Mouse (Mus musculus): ENCODE measurements around the gene Col17a1.

The Col17a1 gene

DNA sequence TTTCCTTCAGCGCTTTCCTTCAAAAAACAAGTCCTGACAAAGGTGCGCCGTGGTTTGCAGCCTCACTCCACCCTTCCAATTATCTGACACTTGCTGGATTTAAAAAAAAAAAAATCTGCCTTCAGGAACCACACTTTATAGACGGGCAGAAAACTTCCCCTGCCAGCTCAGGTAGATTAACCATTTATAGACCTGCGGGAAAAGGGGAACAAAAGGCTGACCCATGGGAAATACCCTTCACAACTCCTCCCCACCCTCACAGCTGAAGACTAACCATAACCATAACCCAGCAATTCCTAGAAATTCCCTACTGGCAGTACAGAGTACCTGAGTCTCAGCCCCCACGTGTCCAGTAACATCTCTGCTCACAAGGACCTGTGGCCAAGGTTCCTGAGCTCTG is at the start of gene Col17a1:
TSS of gene Col17a1 (minus strand) at position 101 of the 400 bp plus-strand sequence.
- TF ChIP-seq GATA4 (IDR thresholded peaks at IDR 0.05; ENCODE audit: insufficient replicate concordance, low read length) = no peak

DNA sequence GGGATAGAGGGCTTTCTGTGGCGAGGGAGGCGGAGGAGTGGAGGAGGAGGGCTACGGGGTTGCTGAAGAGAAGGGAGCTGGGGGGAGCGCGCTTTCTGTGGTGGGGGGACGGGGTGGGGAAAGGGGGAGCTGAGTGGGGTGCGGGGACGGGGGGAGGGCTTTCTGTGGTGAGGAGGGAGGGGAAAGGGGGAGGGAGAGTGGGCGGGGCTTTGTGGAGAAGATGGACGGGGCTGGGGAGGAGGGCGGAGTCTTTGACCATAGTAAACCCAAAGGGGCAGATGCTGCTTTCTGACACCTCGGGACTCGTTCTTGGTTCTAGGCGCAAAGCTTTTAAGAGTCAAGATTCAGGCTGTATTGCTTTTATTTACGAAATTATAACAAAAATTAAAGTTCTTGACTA is 40.0 kb upstream of the Col17a1 start:
- TF ChIP-seq GATA4 (IDR thresholded peaks at IDR 0.05; ENCODE audit: insufficient replicate concordance, low read length) = no peak

DNA sequence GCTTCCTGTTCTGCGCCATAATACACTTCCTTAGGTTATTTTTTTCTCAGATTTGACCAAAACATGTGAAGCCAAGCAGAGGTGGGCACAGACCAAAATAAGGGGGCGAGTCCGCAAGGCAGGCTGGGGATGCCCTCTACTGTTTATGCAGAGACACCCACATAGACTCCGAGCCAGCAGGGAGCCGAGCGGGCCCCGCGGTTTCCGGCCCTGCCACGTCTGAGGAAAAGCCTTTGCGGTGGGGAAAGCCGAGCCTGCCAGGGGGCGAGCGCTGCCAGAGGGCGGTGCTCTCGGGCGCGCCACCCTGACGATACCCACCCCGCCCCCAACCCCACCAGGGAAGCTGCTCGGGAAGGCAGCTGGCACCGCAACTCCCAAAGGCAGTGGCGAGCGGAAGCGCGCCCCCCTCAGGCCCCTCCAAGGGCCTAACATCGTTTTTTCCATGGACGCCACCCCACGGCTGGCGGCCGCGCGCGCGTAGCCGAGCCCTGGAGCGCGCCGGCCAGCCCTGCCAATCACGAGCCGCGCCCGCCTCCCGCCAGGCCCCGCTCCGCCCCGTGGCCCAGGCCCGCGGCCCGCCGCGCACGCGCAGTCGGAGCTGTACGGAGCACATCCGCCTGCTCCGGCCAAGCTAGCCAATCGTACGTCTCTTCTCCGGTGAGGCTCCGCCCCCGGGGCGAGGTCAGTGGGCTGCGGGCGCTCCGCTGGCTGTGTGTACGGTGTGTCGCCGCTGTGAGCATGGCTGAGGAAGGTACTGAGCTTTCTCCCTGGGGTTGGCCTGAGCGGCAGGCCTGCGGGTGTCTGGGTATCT is 39.4 kb upstream of the Col17a1 start, which contains the start of gene Sfr1:
TSS of gene Sfr1 (plus strand) at position 612 of the 811 bp plus-strand sequence.
- no peak; the same call in 1 of the 2 replicates for TF ChIP-seq GATA4 (IDR thresholded peaks at IDR 0.05; ENCODE audit: insufficient replicate concordance, low read length)

DNA sequence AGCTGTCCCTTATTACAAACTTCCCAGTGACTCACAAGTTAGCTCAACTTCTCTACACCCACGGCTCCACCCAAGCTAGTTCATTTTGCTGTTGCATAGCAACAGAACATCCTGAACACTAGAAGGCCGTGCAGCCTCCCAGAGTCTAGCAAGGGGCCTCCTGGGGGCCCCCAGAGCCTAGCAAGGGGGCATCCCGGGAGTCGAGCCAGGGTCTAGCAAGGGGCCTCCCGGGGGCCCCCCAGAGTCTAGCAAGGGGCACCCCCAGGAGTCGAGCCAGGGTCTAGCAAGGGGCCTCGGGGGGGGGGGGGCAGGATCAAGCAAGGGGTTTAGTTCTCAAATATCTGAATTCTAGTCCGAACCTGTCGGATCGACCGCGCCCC is 38.8 kb upstream of the Col17a1 start:
- no peak for TF ChIP-seq GATA4 (IDR thresholded peaks at IDR 0.05; ENCODE audit: insufficient replicate concordance, low read length)

DNA sequence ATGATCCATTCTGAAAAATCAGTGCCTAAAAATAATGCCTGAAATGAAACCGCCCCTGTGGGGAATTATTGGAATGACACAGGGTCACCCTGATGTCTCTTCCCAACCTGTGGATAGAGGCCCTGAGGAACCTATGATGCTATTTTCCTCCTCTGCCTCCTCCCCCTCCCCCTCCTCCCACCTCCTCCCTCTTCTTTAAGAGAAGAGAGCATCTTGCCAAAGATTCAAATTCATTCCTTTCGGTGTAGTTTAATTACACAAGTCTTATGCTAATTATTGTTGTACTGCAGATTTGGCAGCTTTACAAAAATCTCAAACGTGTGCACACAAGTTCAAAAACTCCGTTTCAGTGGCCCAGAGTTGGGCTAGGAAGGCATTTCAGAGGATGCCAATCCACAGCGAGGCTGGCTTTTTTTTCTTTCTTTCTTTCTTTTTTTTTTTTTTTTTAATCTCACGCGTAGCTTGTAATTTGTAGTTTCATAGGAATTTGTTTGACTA is 33.8 kb upstream of the Col17a1 start:
- no peak for TF ChIP-seq GATA4 (IDR thresholded peaks at IDR 0.05; ENCODE audit: insufficient replicate concordance, low read length)

DNA sequence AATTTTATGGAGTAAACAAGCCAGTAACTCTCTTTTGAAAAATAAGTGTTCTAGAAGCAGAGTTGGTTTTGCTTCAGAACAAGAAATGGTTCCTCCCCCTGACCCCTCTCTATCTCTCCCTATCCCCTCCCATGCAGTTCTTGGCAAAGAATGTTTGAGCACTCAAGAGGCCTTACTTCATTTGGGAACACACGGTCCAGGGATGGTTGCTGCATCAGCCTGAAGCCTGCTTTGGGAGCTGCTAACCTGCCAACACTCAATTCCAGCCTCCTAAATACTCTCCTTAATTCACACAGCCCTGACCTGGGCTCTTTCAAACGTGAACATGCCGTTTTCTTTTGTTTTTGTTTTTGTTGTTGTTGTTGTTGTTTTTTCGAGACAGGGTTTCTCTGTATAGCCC is 33.0 kb upstream of the Col17a1 start:
- no peak for TF ChIP-seq GATA4 (IDR thresholded peaks at IDR 0.05; ENCODE audit: insufficient replicate concordance, low read length)

DNA sequence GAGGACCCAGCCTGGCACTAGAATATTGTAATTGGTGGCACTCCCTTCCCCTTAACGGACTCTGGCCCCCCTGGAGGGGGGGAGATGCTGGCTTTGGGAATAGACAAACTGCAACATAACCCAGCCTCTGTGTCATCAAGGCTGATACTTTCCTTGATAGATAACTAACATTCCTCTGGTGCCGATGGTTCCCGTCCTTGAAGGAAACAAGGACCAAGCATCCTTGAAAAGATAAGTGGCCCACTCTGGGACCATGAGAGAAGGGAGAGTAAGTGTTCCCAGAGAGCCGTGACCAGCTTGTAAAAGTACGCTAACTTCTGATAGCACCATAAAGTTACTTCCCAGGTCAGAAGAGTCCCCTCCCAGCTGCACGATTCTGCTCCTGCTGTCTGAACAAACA is 30.6 kb upstream of the Col17a1 start:
- TF ChIP-seq GATA4 (IDR thresholded peaks at IDR 0.05; ENCODE audit: insufficient replicate concordance, low read length) = no peak

DNA sequence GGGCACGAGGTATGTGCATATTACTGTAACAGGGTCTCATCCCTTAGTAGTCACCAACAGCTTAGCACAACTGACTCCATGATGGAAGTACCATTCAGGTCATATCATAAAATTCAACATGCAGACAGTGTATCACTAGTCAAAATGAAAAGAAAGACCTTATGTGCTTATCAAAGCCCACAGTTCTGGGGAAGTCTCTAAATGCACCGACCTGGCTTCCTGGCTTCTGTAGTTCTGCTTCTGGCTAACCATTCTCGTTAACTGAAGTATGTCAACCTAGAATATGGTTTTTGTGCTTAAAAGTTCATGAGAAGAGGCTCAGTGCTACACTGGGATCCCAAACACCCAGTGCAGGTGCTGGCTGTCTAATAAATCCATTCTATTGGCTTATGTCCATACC is 27.3 kb upstream of the Col17a1 start:
- TF ChIP-seq GATA4 (IDR thresholded peaks at IDR 0.05; ENCODE audit: insufficient replicate concordance, low read length) = no peak

DNA sequence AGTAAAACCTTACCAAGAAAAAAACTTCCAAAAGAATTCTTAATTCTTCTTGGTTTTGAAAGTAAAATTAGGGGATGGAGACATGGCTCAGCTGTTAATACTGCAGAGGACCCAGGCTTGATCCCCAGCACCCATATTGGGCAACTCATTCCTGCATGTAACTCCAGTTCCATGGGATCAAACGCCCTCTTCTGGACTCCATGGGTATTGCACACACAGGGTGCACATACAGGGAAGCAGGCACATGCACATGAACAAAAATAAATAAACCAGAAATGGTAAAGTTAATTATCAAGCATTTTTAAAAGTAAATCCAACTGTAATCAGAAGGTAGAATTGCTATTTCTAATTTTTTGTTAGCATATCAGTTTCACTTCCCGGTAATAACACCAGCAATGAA is 24.2 kb upstream of the Col17a1 start:
- no peak for TF ChIP-seq GATA4 (IDR thresholded peaks at IDR 0.05; ENCODE audit: insufficient replicate concordance, low read length)

DNA sequence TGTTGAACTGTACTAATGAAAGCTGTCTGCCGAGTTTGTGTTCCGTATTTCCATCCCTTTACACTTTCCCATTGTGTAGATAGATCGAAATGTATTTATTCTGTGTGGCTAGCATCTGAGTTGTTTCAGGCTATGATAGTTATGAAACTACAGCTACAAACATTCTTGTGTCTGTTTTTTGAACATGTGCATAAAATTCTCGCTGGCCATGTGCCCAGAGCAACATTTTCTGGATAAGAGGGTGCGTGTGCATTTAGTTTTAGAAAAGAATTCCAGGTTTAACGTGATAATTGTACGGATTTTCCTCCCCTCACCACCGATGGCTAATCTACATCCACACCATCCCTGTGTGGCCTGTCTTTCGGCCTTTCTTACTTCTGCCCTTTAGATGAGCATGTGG is 21.6 kb upstream of the Col17a1 start:
- no peak for TF ChIP-seq GATA4 (IDR thresholded peaks at IDR 0.05; ENCODE audit: insufficient replicate concordance, low read length)

DNA sequence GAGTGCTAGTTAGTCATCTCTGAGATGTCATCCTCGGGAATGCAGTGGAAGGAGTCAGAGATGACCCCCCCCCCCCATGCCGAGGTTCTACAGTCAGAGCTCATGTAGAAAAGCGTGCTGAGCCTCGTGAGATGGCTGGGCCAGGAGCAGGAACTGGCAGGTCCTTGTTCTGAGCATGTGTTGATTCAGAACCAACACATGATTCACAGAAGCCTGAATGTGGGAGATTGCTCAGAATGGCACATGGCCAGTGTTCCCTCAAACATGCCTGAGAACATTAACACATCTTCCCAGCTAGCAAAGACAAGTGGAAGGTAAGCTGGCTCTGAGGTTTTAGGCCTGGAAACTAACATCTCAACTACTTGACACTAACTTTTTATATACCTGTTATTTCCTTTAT is 18.5 kb upstream of the Col17a1 start:
- no peak for TF ChIP-seq GATA4 (IDR thresholded peaks at IDR 0.05; ENCODE audit: insufficient replicate concordance, low read length)

DNA sequence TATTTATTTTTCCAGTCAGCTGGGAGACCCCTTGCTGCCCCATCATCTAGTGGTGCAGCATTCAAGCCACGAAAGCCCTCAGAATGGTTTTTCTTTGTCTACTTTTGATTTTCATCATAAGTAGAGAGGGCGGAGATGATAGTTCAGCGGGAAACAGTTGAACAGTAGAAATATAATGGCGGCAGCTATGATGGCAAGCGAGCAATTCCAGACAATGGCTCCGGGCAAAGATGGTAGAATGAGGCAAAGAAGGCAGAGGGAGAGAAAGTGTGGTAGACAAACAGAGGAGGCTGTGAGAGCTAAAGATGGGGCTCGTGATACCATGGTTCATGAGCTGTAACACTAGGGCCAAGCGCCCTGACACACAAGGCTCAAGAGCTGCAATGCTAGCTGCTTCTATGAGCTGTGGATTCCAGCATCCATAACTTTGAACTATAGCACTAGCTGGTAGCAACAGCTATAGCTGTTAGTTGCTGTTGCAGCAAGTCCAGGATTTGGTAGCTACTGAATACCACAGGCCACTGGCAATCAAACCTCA is 13.9 kb upstream of the Col17a1 start:
- no peak for TF ChIP-seq GATA4 (IDR thresholded peaks at IDR 0.05; ENCODE audit: insufficient replicate concordance, low read length)

DNA sequence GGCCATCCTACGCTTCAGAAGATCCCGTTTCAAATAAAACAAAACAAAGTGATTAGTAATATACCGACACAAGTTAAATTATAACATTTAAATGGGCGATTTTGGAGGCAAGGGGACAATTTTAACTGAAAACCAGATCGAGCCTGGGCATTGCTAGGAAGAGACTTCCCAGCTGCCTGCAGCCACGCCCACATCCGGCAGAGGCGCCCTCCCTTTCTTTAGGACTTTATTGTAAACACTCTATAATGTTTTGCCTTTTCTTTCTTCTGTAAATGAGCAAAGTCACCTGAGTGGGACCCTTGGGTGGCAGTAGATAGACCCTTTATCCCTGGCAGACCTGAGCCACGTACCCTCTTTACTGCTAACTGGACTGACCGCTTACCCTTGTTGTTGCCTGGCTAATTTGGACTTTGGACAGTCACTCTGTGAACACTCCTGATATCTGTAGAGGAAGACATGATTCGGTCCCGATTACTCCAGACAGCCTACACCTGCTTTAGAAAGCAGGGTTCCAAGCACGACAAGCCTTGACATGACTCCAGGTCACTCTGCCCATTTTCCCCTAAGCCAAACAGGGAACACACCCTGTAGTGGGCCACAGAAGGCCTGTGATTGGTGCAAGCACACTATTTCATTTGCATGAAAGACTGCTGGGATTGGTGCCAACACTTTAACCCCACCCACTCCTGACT is 13.3 kb upstream of the Col17a1 start:
- TF ChIP-seq GATA4 (IDR thresholded peaks at IDR 0.05; ENCODE audit: insufficient replicate concordance, low read length) = no peak

DNA sequence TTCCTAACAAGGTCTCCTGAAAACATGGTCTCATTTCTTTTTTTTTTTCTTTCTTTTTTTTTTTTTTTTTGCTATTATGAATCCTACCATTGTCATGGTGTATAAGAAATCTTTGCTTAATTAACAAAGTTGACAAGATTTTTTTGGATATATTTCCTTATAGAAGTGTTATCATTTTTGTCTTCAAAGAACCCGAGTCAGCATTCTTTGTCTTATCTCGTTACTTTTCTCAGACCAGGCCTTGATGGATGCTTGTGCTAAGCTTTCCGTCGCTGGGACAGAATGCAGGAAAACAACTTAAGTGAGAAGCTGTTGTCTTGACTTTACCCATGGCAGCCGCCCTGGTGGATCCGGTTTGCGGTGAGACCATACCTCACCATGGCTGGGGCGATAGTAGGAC is 8.6 kb upstream of the Col17a1 start:
- TF ChIP-seq GATA4 (IDR thresholded peaks at IDR 0.05; ENCODE audit: insufficient replicate concordance, low read length) = no peak

DNA sequence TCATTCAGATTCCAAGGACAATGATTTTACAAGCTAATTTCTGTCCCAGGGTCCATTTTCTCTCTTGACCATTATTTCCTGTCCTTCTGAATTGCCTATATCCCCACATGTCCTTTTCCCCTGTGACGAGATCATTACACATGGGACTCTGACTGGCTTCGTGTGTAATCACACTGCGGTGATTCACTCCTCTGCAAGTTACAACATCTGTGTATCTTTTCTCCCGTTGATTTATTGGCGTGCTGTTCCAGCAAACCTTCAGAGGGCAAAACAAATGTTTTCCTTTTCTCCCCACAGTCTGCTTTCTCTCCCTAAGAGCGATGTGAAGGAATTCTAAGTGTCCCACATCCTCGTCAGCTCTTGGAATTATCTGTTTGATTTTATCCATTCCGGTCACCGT is 7.8 kb upstream of the Col17a1 start:
- no peak for TF ChIP-seq GATA4 (IDR thresholded peaks at IDR 0.05; ENCODE audit: insufficient replicate concordance, low read length)

DNA sequence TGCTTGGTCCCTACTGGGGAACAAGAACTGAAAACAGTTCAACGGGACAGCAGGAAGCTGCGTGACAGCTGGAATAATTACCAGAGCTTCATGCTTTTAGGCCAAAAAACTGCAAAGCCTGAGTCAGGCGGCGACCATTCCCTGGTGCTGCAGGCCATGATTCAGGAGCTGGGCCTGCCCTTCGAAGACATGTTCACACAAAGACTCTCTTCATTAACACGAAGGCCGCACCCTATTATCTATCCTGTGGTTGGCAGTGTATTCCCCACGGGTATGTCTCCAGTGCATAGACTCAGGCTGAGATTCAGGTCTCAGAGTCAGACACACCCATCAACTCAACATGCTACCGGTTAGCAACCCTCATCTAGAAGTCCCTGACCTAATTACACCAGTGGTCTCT is 6.4 kb upstream of the Col17a1 start:
- no peak for TF ChIP-seq GATA4 (IDR thresholded peaks at IDR 0.05; ENCODE audit: insufficient replicate concordance, low read length)
